Mouse (Mus musculus): ENCODE results near the gene Foxn3. TPM values are rescaled to one million over a fixed set of nuclear protein-coding genes. Genes with fewer than 3 reads are reported as not detected.
A peak's percentile ranks its signal among the peaks of the same experiment; 100 is the strongest.

Foxn3 gene
- total RNA-seq, 2 experiments from 2014 or later, result 47.3 to 50.9 TPM

DNA sequence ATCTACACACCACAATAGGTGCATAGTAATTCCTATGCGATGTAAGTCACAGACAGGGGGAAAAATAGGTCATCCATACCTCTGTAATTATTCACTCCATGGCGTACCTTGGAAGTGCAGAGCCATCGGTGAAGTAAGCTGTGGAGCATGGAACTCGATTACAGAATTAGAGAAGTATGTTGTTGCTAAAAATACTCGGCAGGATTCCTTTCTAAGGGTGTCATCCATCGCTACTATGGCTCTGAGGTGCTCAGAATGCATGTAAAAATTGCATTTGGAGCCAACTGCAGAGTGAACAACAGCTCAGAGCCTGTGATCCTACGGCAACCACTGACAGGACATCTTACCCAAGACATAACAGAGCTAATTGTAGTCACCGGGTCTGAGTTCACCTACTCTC lies 206.7 kb downstream of the Foxn3 start:
- DNase-seq (ENCODE audit: low spot score in 2 of 2), result no peak

DNA sequence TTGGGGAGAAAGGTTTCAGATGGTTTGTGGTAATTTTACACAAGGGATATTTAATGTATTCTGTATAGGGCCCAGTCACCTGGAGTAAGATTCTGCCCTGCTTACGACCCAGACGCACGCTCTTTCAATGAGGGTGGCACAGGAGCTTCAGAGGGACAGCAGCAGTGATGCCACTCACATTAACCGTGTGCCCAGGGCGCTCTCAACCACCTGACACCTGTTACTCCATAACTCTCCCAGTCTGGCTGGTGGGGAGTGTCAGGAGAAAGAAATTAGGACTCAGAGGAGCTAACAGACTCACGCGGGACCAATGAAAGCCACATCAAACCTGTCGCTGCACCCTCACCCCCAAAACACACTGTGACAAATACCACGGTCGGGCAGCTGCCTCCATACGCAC lies 209.7 kb downstream of the Foxn3 start:
- no peak for DNase-seq (ENCODE audit: low spot score in 2 of 2)

DNA sequence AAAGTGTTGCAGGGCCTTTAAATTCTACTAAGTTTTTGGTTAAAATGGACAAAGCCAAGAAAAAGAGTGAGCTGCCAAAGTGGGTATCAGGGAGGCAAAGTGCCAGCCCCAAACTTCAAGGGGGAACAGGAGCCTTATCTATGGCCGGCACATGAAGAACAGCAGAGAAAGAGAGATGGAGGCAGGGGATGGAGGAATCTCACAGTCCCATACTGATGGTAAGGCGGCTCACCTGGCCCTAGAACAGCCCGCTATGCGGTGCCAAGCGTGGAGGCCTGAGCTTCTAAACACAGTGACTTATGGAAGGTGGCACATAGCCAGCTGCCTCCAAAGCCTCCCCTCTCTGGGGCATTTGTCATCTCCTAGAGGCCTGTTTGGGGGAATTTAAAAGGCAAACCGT lies 210.8 kb downstream of the Foxn3 start:
- DNase-seq (ENCODE audit: low spot score in 2 of 2), result no peak

DNA sequence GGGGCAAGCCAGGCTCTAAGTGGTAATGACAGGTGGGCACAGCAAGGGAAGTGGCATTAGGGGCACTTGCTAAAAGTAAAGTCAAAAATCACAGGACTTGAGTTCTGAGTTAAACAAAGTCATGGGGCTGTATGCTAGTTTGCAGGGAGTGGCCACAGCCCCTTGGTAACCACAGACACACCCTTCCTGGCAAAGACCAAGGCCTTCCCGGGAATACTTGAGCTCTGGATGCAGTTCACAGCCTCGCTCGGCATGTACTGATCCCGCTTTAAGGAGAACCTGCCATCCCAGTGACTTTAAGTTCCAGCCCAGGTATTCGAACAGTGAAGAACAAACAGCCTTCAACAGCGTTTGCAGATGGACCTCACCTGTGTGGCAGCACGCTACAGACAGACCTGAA lies 211.2 kb downstream of the Foxn3 start:
- DNase-seq (ENCODE audit: low spot score in 2 of 2), result no peak

DNA sequence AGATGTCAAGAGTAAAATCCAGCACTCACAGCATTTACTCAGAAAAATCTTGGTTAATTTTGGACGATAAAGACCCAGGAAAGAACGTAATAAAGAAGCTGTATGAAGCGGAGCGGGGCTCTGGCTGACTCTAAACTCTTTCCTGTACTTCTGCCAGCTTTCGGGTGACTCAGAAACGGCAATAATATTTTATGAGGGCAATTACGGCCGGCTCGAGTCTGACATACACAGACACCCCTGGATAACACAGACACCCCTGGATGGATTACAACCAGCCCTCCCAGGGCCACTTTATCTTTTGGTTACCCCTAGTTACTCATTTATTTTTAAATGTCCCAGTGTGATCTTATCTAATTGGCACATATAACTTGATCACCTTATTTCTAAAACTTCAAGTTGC lies 211.7 kb downstream of the Foxn3 start:
- no peak for DNase-seq (ENCODE audit: low spot score in 2 of 2)

DNA sequence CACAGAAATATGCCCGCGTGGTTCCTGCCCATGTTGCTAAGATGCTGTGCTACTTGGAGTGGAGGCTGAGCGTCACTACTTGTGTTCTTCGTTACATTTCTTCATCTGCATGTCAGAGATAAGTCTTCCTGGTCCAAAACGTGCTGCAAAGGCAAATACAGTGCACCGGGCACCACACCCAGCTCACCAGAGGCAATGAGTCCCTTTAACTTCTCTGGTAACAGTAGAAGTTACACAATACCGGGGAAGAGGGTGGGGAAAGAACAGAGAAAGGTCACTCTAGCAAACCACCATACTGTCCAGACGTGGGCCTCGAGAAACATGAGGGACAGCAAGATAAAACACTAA lies 213.8 kb downstream of the Foxn3 start:
- no peak for DNase-seq (ENCODE audit: low spot score in 2 of 2)

DNA sequence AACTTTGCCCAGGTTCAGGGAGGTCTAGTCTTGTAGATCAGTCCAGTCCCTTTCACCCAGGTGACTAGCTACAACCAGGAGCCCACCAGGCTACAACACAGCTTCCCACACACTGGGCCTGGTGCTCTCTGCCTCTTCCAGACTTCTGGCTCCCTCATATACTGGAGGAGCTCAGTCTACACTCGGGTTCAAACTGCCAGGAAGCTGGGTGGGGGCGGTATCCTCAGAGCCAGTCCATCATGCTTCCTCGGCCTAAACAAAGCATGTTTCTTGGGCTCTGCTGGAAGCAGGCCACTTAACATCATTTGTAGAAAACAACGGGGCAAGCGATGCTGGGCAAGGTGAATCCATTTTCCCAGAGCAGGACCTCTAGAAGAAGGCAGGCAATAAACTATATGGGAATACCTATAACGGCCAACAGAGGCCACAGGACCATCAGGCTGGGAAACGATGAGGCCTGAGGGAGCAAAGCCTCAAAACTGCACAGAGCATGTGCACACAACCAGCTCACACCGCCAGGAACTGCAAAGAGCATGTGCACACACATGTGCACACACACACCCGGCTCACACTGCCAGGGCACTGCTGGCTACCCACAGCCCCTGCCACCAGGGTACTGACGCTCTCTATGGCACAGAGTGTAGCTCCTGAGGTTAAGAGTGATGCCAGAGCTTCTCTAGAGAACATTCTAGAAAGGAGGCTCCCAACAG lies 214.3 kb downstream of the Foxn3 start:
- no peak for DNase-seq (ENCODE audit: low spot score in 2 of 2)

DNA sequence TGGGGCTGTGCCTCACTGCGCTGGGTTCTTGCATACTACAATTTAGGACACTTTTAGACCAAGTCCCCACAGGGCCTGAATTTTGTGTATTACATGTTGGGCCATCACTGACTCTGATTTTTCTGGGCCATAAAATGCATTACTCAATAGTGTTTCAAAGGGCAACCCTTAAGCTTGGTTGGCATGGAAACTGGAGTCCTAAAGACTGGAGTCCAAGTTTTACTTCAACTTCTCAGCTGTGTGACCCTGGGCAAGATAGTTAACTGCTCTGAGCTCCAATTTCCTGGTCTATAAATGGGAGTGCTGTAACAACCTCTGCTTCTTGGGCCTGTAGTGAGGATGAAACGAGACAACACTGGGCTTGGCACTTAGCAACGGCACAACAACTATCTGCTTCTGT lies 215.9 kb downstream of the Foxn3 start:
- no peak for DNase-seq (ENCODE audit: low spot score in 2 of 2)

DNA sequence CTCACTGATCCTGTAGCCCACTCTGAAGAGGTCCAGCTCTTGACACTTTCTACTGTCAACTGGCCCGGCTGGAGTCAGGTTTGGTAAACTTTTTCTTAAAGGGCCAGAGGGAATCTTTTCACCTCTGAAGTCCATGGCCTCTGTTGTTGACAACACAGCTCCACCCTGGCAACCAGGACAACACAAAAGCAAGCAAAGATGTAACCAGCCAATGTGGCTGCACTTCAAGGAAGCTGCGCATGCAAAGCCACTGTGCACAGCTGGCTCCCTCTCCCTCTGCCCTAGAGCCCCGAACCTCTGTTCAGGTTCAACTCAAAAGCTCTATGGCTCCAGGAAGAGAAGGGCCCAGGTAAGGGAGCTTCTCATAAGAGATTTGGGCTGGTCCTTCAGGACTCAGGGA lies 216.4 kb downstream of the Foxn3 start:
- DNase-seq (ENCODE audit: low spot score in 2 of 2), result no peak

DNA sequence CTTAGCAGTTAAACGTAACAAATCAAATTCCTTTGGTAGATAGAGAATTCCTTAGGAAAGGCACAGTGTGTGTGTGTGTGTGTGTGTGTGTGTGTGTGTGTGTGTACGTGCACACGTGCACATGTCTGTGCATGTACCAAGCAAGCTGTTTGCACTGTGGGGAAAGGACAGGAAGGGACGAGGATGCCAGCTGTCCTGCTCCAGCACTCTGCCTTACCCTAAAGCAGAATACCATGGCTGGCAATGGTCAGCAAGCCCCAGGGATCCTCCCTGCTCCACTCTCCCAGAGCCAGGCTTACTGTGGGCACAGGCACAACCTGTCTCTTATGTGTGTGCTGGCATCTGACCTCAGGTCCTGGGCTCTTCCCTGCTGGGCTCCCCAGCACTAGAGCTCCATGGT lies 218.1 kb downstream of the Foxn3 start:
- no peak for DNase-seq (ENCODE audit: low spot score in 2 of 2)

DNA sequence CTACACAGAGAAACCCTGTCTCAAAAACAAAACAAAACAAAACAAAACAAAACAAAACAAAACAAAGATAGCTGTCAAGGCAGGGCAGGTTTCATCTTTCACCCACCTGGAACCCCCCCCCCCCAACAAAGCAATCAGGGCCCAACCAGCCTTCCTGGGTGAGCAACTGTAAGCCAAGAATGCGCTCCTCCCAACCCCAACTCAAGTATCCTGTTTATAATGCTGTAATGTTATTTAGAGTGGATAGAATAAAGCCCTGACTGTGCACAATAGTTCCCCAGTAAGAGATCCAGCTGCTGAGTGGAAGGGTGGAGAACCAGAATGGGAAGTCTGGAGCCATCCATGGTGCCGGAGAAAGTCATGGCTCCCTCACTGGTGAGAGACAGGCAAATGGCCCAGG lies 220.0 kb downstream of the Foxn3 start:
- no peak for DNase-seq (ENCODE audit: low spot score in 2 of 2)

DNA sequence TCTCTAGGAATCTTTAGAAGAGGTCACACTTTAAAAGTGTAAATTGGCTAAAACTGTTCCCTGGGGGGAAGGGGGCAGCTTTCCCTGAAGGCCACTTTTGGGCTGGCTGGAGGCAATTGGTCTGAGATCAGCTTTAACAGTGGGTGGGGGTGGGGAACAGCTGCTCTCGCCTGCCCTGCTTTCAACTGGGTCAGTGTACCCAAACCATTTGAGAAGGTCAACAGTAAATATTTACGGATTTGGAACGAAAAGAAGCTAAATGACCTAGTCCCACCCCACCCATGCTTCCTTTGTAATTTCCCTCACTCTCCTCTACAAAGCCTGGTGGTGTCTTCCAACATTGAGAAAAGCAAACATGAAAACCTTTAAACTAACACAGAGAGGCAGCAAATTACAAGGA lies 221.2 kb downstream of the Foxn3 start:
- DNase-seq (ENCODE audit: low spot score in 2 of 2), result no peak

DNA sequence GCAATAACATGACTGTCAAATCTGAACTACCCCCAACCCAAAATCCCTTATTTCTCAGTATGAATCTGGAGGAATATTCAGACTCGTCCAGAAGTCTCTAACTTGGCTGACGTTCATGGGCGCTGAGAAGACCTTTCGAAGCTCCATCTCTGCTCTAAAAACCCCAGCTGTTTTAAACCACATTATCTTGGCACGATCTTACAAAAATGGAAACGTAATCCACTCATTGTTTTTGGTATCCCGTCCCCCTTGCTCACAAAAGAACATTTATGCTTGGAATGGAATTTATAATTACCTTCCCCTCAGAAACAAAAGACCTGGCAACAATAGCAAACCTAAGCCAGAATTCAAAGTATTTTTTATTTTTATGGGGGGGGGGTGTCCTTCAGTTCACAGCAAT lies 221.6 kb downstream of the Foxn3 start:
- no peak for DNase-seq (ENCODE audit: low spot score in 2 of 2)

DNA sequence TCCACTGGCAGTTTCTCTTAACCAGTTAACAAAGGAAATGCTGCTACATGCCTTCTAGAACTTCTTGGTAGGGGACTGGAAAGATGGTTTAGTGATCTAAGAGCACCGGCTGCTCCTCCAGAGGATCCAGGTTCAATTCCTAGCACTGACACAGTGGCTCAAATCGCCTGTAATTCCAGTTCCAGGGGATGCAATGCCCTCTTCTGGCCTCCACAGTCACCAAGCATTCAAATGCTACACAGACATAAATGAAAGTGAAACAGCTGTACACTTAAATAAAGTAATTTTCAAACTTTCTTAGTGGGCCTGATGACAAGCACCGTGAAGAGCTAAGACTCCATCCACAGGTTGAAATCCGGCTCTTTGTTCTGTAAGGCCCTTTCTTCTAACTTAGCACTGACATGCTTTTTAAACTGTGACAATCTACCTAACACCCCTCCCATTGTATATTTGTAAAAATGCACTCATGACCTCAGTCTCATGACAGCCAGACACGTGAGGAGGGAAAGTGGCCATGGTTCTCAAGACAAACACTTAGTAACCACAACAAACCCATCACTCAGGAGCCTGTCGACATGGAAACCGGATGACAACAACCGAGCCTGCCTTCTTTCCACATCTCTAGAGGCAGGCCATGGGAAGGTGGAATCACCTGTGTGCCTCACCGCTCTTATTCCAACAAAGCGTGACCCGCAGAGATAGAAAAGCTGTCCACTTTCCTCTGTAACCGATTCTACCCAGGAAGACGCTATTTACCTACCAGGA lies 222.8 kb downstream of the Foxn3 start:
- DNase-seq (ENCODE audit: low spot score in 2 of 2), result no peak

DNA sequence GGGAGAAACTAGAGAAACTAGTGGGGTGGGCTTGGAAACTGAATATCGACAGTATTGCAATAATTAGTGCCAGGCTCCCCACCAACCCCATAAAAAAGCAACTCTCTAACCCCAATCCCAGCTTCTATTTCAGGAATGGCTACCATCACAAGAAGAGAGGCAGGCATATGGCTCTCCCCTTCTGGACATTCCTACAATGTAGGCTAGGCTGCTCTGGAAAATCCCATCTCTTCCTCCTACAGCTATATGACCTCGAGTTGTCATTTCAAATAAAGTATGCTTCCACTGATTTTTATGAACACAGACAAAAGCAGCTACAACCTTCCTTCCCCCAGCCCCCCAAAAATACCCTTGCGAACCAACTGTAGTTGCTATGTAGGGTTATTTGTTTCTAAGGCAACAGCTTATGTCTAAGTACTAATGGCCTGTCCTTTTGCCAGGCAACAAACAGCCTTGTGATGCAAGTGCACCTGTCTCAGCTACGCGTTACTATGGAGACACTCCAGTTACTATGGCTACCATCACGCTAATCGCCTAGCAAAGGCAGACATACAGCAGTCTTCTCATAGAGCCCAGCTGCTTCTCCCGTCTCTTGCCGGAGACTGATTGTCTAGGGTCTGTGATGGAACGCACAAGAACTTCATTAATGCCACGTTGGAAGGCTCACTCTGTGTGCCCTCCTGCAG lies 223.6 kb downstream of the Foxn3 start:
- peak; percentile 55 to 56 for DNase-seq (ENCODE audit: low spot score in 2 of 2)

DNA sequence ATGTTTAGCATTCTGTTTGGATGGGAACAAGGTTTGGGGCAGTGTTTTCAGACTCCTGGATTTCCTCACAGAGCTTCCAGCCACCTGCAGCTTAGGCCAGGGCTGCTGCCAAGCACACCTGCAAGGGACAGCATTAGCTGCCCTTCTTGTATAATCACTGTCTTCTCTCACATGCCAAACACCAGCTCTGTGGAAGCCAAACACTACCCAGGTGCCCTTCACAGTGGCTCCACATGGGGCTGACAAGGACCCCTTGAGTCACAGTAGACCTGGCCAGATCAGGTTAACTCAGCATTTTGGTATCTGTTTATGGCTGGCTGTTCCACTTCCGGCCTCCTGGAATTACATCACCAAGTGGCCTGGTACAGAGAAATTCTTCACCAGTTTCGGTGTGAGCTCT lies 224.6 kb downstream of the Foxn3 start:
- DNase-seq (ENCODE audit: low spot score in 2 of 2), result no peak

DNA sequence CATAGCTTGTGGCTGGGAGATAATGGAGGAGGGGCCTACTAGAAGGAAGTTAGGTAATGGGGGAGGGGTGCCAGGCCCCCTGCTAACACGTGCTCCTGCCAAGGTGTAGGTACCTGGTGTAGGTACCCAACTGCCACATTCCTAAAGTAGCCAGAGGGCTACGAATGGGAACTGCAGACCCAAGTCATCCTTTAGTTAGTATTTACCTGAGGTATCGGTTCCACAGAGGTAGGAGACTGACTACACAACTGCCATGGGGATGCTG lies 226.3 kb downstream of the Foxn3 start:
- no peak for DNase-seq (ENCODE audit: low spot score in 2 of 2)

DNA sequence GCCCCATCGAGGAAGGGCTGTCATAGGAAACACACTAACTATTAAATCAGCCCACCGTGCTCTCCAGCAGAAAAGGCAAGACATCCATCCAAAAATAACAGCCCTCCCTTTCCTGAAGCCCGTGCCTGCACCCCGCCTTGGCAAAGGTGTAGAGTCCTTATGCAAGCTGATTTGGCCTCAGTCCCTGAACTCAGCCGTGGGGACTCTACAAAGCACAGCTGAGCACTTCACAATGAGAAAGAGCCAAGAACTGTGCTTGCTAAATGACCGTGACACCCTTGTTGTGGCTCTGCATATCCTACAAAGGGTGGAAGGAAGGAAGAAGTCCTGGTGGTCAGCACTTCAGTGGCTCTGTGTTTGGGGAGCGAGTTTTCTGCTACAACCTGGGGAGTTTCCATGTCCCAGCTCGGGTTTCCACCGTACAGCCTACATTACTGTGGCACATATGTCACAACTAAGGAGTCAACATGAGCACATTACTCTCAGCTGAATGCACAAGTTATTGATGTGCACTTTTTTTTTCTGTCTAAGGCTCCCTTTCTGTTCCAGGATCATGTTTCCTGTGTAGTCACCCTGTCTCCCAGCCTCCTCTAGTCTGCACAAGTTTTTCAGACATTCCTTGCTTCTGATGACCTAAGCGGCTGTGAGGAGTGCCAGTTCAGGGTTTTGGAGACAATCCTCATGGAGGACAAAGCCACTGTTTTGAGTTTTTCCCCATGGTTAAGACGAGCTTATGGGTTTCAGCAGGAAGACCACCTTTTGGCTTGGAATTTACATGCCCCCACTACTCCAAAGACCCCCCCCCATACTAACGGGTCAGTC lies 226.8 kb downstream of the Foxn3 start:
- DNase-seq (ENCODE audit: low spot score in 2 of 2), result peak in 1 of 2 experiments; percentile 15

DNA sequence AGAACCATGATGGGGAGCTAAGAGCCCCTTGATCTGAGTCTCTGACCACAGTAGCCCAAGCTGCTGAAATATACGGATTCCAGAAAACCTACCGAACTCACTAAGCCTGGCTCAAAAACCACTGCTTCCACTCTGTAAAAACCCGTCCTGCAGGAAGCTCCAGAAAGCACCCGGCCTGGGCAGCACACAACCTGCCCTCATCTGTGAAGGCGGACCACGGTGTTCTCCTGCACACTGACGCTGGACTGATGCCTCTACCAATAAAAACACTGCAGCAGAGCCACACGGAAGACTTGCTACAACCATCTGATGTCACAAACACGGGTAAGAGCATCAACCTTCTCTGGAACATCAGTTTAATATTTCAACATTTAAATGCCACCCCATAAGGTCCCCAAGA lies 227.8 kb downstream of the Foxn3 start:
- DNase-seq (ENCODE audit: low spot score in 2 of 2), result no peak

DNA sequence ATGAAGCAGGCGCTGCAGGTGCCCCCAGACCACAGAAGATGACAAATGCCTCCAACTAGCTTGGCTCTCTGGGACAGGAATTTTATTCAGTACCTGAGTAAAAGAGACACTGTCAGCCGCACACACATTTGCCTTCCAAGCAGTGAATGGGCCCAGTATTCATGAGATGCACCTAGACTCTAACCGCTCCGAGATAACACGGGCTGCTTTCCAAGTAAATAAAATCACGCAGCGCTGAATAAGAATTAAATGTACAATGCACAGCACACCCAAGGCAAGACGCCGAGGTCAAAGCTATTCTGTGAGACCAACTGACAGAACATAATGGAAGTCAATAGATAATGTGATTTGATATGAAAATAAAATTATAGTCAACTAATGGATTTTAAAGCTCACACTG lies 229.4 kb downstream of the Foxn3 start:
- no peak for DNase-seq (ENCODE audit: low spot score in 2 of 2)

DNA sequence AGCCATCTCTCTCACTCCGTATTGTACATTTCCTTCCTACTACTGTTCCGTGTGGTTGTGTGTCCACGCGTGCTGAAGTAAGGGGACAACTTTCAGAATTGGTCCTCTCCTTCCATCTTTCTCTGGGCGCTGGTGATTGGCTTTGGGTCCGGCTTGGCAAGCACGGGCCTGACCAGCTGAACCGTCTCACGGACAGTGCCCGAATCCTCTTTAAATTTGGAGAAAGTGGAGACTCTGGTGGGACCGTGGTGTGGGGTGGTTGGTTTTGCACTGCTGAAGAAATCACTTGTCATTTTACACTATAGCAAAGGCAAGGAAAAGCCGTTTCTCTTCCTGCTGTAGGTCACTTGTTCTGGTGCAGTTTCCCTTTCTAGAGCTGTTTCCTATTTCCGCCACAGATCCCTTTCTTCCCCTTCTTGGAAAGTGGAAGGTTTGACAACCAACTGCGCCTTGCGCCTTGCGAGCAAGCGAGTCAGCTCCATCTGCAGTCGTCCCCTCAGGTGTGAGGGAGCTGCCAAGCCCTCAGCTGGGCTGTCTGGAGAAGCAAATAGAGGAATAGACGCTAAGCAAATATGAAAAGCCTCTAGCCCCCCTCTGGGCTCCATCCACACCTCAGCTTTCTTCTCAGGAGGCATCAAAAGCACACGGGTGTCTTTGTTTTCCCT lies 229.9 kb downstream of the Foxn3 start:
- no peak for DNase-seq (ENCODE audit: low spot score in 2 of 2)
